Mouse (Mus musculus) cerebellum, adult 8-10 months (tissue): Measurements from ENCODE around the gene Ctss.
"Not testable (repeated sequence)": the region's sequence is repeated elsewhere in the genome, so short reads cannot be mapped to it uniquely, and the experiment has no call there.

Experiments
- DNase-seq: peaks from one replicate; pipeline ENCODE4 v3.0.0; 2022

Ctss gene

GRCm38 (mm10) chr3:95538936-95539335 is 12.3 kb downstream of the Ctss start:
- no peak for DNase-seq

- DNase-seq, result no peak
These were observed 13.3 kb downstream of the Ctss start for GRCm38 (mm10) chr3:95539837-95540236.

GRCm38 (mm10) chr3:95541186-95541585 is 14.6 kb downstream of the Ctss start:
- DNase-seq, result not testable (repeated sequence)

GRCm38 (mm10) chr3:95542171-95542570 is 15.6 kb downstream of the Ctss start:
- no peak for DNase-seq

GRCm38 (mm10) chr3:95542981-95543380 is 16.4 kb downstream of the Ctss start:
- no peak for DNase-seq

GRCm38 (mm10) chr3:95550176-95550575 is 23.6 kb downstream of the Ctss start:
- DNase-seq, result no peak

- no peak for DNase-seq
These were observed 27.4 kb downstream of the Ctss start for GRCm38 (mm10) chr3:95553986-95554385.

GRCm38 (mm10) chr3:95559437-95559836 is 32.9 kb downstream of the Ctss start, which contains the start of gene Hormad1:
Gene Hormad1, plus strand, starts transcription at chr3:95559677.
- no peak for DNase-seq

DNA sequence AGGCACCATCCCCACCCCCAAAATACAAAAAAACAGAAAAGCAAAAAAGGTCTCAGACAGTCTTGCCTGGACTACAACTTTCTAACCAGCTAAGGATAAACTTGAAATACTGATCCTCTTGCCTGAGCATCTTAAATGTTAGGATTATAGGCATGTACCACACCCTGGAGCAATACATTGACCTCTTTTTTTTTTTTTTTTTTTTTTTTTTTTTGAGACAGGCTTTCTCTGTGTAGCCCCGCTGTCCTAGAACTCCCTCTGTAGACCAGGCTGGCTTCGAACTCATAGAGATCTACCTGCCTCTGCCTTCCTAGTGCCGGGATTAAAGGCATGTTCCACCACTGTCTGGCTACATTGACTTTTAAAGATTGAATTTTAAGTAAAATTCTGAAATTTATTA is 34.2 kb downstream of the Ctss start:
- no peak for DNase-seq

DNA sequence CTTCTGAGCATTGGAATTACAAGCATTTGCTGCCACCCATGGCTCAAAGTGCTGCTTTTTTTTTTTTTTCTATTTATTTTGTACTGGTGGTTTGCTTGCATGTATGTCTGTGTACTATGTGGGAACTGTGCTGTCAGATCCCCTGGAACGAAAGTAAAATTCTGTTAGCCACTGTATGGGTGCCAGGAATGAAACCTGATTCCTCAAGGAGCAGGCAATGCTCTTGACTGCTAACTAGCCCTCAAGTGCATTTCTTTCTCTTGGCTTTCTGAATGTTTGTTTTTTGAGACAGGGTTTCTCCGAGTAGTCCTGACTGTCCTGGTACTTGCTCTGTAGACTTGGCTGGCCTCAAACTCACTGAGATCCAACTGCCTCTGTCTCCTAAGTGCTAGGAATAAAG is 35.2 kb downstream of the Ctss start:
- no peak for DNase-seq

GRCm38 (mm10) chr3:95569585-95569984 is 43.0 kb downstream of the Ctss start:
- DNase-seq, result no peak

DNA sequence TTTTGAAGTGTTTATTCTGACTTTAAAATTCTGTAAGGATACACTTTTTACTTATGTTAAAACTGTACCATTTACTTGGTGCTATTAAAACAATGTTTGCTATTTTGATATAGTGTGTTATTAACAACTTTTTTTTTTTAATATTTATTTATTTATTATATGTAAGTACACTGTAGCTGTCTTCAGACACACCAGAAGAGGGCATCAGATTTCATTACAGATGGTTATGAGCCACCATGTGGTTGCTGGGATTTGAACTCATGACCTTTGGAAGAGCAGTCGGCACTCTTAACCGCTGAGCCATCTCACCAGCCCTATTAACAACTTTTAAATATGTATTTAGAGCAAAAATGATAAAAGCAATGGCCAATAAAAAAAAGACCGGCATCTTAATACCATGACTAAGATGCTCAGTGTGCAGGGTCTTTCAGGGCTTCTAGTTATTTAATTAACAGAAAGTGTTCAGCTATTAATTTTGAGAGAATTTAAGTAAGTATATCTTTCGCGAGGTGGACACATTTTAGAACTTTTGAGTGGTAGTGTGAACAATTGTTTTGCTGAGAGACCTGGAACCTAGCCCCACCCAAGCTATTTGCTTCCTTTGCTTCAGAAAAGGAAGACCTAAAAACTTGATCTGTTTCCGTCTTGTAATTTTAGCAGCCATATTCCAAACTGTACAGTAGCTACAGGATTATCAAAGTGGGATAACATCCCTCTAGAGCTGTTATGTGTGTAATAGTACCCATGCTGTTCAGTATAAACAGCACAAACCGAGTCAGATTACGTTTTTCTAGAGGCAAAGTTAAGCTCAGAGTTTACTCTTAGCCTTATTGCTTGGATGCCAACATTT is 61.4 kb downstream of the Ctss start:
- DNase-seq, result peak; percentile 3

DNA sequence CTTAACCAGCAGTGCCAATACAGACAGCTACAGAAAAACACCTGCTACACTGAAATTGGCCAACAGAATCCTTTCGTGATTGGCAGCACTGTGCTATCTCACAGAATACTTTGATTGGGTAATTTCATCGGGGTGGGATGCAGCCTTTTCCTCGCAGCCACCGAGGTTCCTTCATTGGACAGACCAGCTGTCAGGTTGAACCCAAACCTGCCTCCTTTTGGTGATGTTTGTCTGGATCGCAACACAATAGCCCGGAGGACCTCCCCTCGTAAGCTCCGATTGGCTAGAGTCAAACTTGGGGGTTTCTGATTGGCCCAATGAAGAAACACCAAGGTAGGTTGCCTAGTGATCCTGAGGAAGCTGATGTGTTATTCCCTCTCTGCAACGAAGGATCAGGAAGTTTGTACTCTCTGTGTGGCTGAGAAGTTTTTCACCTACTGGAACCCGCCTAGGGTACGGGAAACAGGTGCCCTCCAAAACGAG is 62.1 kb downstream of the Ctss start, which contains the start of gene Golph3l:
TSS of gene Golph3l (plus strand) at position 331 of the 483 bp plus-strand sequence.
- peak; percentile 95 for DNase-seq

DNA sequence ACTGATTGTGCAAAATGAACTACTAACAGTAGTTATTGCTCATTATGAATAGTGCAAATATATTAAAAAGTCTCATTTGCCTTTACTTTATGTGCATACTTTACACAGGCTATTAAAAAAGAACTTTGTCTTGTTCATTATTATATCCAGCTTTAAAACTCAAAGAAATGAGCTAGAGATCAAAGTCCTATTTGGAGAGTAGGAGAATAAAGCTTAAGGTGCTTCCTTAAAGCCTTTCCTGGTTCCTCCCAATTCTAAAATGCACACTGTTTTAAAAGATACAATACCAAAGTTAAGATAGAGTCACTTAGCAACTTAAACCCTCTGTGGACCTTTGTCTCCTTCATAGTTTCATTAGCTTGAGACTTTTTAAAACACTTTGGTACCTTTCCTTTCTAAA is 72.1 kb downstream of the Ctss start:
- DNase-seq, result no peak

GRCm38 (mm10) chr3:95601287-95601686 is 74.7 kb downstream of the Ctss start:
- DNase-seq, result no peak
